Mouse (Mus musculus) midbrain, embryonic 12.5 days (tissue): ENCODE results near the gene Grpel1. TPM values are rescaled to one million over a fixed set of nuclear protein-coding genes. Genes with fewer than 3 reads are reported as not detected.

ENCODE experiments used
- ATAC-seq: fragments of 200-750 bp; cut with Nextera tagmentation; 2 replicates; pipeline ENCODE4 v1.8.0; 2017; ENCODE audit warnings: low read depth, moderate TSS enrichment, moderate library complexity; ENCODE audit not compliant: low FRiP score
- H3K27ac ChIP-seq: fragments of 300-500 bp; sonication (generic); replicated peaks from 2 replicates; pipeline ENCODE4 v1.5.1; 2016; ENCODE audit warnings: mild to moderate bottlenecking
- H3K27me3 ChIP-seq: fragments of 300-500 bp; sonication (generic); 2 replicates; pipeline ENCODE4 v1.6.1; 2016; ENCODE audit warnings: mild to moderate bottlenecking
- H3K36me3 ChIP-seq: fragments of 300-500 bp; sonication (generic); 2 replicates; pipeline ENCODE4 v1.6.1; 2016
- H3K4me1 ChIP-seq: fragments of 300-500 bp; sonication (generic); 2 replicates; pipeline ENCODE4 v1.6.1; 2016
- H3K4me2 ChIP-seq: fragments of 300-500 bp; sonication (generic); replicated peaks from 2 replicates; pipeline ENCODE4 v1.6.1; 2016; ENCODE audit warnings: mild to moderate bottlenecking, moderate library complexity
- H3K4me3 ChIP-seq: fragments of 300-500 bp; sonication (generic); 2 replicates; pipeline ENCODE4 v1.5.1; 2016; ENCODE audit warnings: mild to moderate bottlenecking
- H3K9ac ChIP-seq: fragments of 300-500 bp; sonication (generic); replicated peaks from 2 replicates; pipeline ENCODE4 v1.6.1; 2016; ENCODE audit warnings: mild to moderate bottlenecking, moderate library complexity
- H3K9me3 ChIP-seq: fragments of 300-500 bp; sonication (generic); 2 replicates; pipeline ENCODE4 v1.6.1; 2016; ENCODE audit warnings: mild to moderate bottlenecking
- WGBS: fragments of 180-500 bp; shearing (Covaris S2); methylation state at CpG from one replicate; pipeline ENCODE4 v1.1.7; 2016; 5-methylcytosine and 5-hydroxymethylcytosine counted together
- polyA plus RNA-seq: library from polyadenylated mRNA; unstranded; fragments of >200 nt; fragmentation: Nextera tagmentation; extraction: Ambion mirVana; gene quantifications from 2 replicates; pipeline ENCODE4 v1.2.1, GENCODE M21; 2016

Grpel1 gene
- polyA plus RNA-seq, 1 experiment from 2014 or later = 49.3 TPM

- Histone ChIP-seq H3K9ac (no peak overlapping the region), H3K4me3 (no peak overlapping the region), H3K4me2 (0 out of 2 replicates have a peak overlapping the region, but pooled peaks have one; percentile 77), H3K27ac (no peak overlapping the region), H3K27me3 (peaks cover 10% of the 10 kb centered on the region; the same call in 1 of the 2 replicates), H3K9me3 (no peaks in the 10 kb centered on the region), H3K4me1 (peaks cover 26% of the 10 kb centered on the region), H3K36me3 (0 out of 2 replicates have a peak, but pooled peaks cover 4% of the 10 kb centered on the region)
- WGBS = 11% methylated on average over 5 of the region's 5 CpGs
- ATAC-seq = no peak
Measured at GRCm38 (mm10) chr5:36463391-36463790, 1.4 kb upstream of the Grpel1 start.

- peak overlapping the region; percentile 88 for H3K4me3 ChIP-seq
- peaks cover 26% of the 10 kb centered on the region for H3K4me1 ChIP-seq
- ATAC-seq = no peak
- H3K27me3 ChIP-seq = peaks cover 4% of the 10 kb centered on the region; the same call in 1 of the 2 replicates
- H3K27ac ChIP-seq = no peak overlapping the region
- H3K36me3 ChIP-seq = peaks cover 24% of the 10 kb centered on the region
- peak overlapping the region; percentile 79; the same call in 1 of the 2 replicates for H3K9ac ChIP-seq
- no peaks in the 10 kb centered on the region for H3K9me3 ChIP-seq
- WGBS = 31% methylated on average over 8 of the region's 8 CpGs
- H3K4me2 ChIP-seq = peak overlapping the region; percentile 81
Measured at GRCm38 (mm10) chr5:36465889-36466288, 1.1 kb downstream of the Grpel1 start.

GRCm38 (mm10) chr5:36471206-36471605, 6.4 kb downstream of the Grpel1 start:
- ATAC-seq = no peak
- Histone ChIP-seq H3K27me3 (no peaks in the 10 kb centered on the region), H3K9ac (no peak overlapping the region), H3K4me3 (no peak overlapping the region), H3K4me2 (no peak overlapping the region), H3K36me3 (peaks cover 64% of the 10 kb centered on the region), H3K4me1 (peaks cover 2% of the 10 kb centered on the region), H3K9me3 (no peaks in the 10 kb centered on the region), H3K27ac (no peak overlapping the region)
- 92% methylated on average over 8 of the region's 8 CpGs for WGBS

- 89% methylated on average over 4 of the region's 4 CpGs for WGBS
Measured at GRCm38 (mm10) chr5:36472876-36473655, 8.3 kb downstream of the Grpel1 start.

GRCm38 (mm10) chr5:36474283-36474682, 9.5 kb downstream of the Grpel1 start:
- WGBS = 93% methylated on average over 5 of the region's 5 CpGs
- H3K4me2 ChIP-seq = no peak overlapping the region
- no peak overlapping the region for H3K9ac ChIP-seq
- H3K4me3 ChIP-seq = no peak overlapping the region
- peaks cover 61% of the 10 kb centered on the region for H3K36me3 ChIP-seq
- H3K27ac ChIP-seq = no peak overlapping the region
- H3K4me1 ChIP-seq = 0 out of 2 replicates have a peak, but pooled peaks cover 2% of the 10 kb centered on the region
- no peak for ATAC-seq
- no peaks in the 10 kb centered on the region for H3K27me3 ChIP-seq
- no peaks in the 10 kb centered on the region for H3K9me3 ChIP-seq

More at GRCm38 (mm10) chr5:36472876-36473655, 8.3 kb downstream of the Grpel1 start:
- Histone ChIP-seq H3K9me3 (no peaks in the 10 kb centered on the region), H3K27ac (no peak overlapping the region), H3K9ac (no peak overlapping the region), H3K4me3 (no peak overlapping the region), H3K27me3 (no peaks in the 10 kb centered on the region), H3K4me2 (no peak overlapping the region), H3K36me3 (peaks cover 65% of the 10 kb centered on the region), H3K4me1 (no peaks in the 10 kb centered on the region)
- no peak for ATAC-seq

GRCm38 (mm10) chr5:36477486-36477885, 12.7 kb downstream of the Grpel1 start:
- peaks cover 36% of the 10 kb centered on the region for H3K36me3 ChIP-seq
- 94% methylated on average over 3 of the region's 3 CpGs for WGBS
- ATAC-seq = no peak
- H3K9ac ChIP-seq = no peak overlapping the region
- no peak overlapping the region for H3K4me3 ChIP-seq
- no peak overlapping the region for H3K4me2 ChIP-seq
- no peaks in the 10 kb centered on the region for H3K9me3 ChIP-seq
- no peaks in the 10 kb centered on the region for H3K27me3 ChIP-seq
- no peak overlapping the region for H3K27ac ChIP-seq
- peaks cover 28% of the 10 kb centered on the region for H3K4me1 ChIP-seq

- Histone ChIP-seq H3K4me2 (no peak overlapping the region), H3K9ac (no peak overlapping the region), H3K4me3 (no peak overlapping the region), H3K4me1 (peaks cover 37% of the 10 kb centered on the region), H3K27ac (0 out of 2 replicates have a peak overlapping the region, but pooled peaks have one; percentile 6), H3K9me3 (no peaks in the 10 kb centered on the region), H3K36me3 (peaks cover 25% of the 10 kb centered on the region), H3K27me3 (no peaks in the 10 kb centered on the region)
- ATAC-seq = no peak
- WGBS = 92% methylated on average over 6 of the region's 6 CpGs
Measured at GRCm38 (mm10) chr5:36478540-36479420, 14.0 kb downstream of the Grpel1 start.

DNA sequence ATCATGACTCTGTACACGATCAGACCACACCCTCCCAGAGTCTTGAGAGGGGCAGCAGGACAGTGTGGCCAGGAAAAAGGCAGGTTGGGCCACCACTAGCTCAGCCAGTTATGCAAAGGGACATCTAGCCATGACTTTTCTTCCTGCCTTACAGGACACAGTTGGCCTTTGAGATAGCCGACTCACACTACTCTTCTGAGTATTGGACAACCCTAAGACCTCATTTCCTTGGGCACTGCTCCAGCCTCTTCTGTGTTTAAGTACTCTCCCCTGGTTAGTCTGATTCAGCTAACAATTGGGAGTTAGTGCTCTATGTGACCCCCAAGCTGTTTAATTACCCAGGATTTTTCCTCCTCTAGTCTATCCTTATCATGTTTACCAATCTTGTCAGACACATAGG, 14.9 kb downstream of the Grpel1 start:
- Histone ChIP-seq H3K27me3 (no peaks in the 10 kb centered on the region), H3K9ac (no peak overlapping the region), H3K4me3 (no peak overlapping the region), H3K4me2 (no peak overlapping the region), H3K9me3 (no peaks in the 10 kb centered on the region), H3K36me3 (peaks cover 21% of the 10 kb centered on the region), H3K27ac (no peak overlapping the region), H3K4me1 (peaks cover 38% of the 10 kb centered on the region)
- ATAC-seq = no peak
- 75% methylated on average over 2 of the region's 2 CpGs for WGBS

DNA sequence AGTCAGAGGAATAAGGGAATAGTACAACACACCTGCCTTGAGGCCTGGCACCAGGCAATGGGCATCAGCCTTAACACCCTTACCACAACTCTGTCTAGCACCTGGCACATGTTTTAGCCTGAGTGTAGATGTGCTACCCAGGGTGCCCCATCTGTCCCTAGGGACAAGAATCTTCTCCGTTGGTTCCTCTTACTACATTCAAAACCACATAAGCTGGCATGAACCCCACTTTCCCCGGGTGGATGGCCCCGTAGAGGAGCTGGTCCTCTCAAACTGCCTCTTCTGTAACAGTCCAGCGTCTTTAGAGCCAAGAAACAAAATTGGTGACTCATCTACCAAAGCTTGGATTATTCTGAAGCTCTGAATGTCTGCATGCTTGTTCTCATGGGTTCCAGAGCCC, 15.6 kb downstream of the Grpel1 start:
- H3K27me3 ChIP-seq = peaks cover 5% of the 10 kb centered on the region
- no peak overlapping the region for H3K4me3 ChIP-seq
- peaks cover under 1% of the 10 kb centered on the region; the same call in 1 of the 2 replicates for H3K9me3 ChIP-seq
- ATAC-seq = no peak
- H3K4me1 ChIP-seq = peaks cover 45% of the 10 kb centered on the region
- no peak overlapping the region for H3K4me2 ChIP-seq
- H3K27ac ChIP-seq = no peak overlapping the region
- peaks cover 17% of the 10 kb centered on the region for H3K36me3 ChIP-seq
- 93% methylated on average over 4 of the region's 4 CpGs for WGBS
- H3K9ac ChIP-seq = no peak overlapping the region

- 87% methylated on average over 1 of the region's 1 CpGs for WGBS
- H3K36me3 ChIP-seq = peaks cover 12% of the 10 kb centered on the region
- H3K4me2 ChIP-seq = no peak overlapping the region
- no peak overlapping the region for H3K9ac ChIP-seq
- peaks cover 46% of the 10 kb centered on the region for H3K4me1 ChIP-seq
- no peak overlapping the region for H3K27ac ChIP-seq
- H3K4me3 ChIP-seq = no peak overlapping the region
- peaks cover 9% of the 10 kb centered on the region for H3K27me3 ChIP-seq
- no peak for ATAC-seq
- peaks cover 4% of the 10 kb centered on the region; the same call in 1 of the 2 replicates for H3K9me3 ChIP-seq
Measured at GRCm38 (mm10) chr5:36481114-36481513, 16.3 kb downstream of the Grpel1 start.

- peak overlapping the region; percentile 85 for H3K27ac ChIP-seq
- peak; percentile 39 for ATAC-seq
- WGBS = 2% methylated on average over 55 of the region's 58 CpGs
- H3K36me3 ChIP-seq = 0 out of 2 replicates have a peak, but pooled peaks cover 7% of the 10 kb centered on the region
- H3K4me1 ChIP-seq = peaks cover 46% of the 10 kb centered on the region
- peaks cover 9% of the 10 kb centered on the region for H3K27me3 ChIP-seq
- H3K4me3 ChIP-seq = peak overlapping the region; percentile 91
- H3K4me2 ChIP-seq = peak overlapping the region; percentile 93
- peaks cover 4% of the 10 kb centered on the region; the same call in 1 of the 2 replicates for H3K9me3 ChIP-seq
- peak overlapping the region; percentile 95 for H3K9ac ChIP-seq
Measured at GRCm38 (mm10) chr5:36483203-36484101, 18.7 kb downstream of the Grpel1 start.
